Mouse (Mus musculus): ENCODE measurements around the gene Map10. TPM values are rescaled to one million over a fixed set of nuclear protein-coding genes. Genes with fewer than 3 reads are reported as not detected.

Gene Map10
- polyA plus RNA-seq, 1 experiment from 2014 or later: 0.69 TPM

- no peaks in the 10 kb centered on the region for H3K4me1 ChIP-seq (replicated peaks)
- ATAC-seq (ENCODE audit: insufficient read depth): no peak
- no peaks in the 10 kb centered on the region for H3K9me3 ChIP-seq (replicated peaks)
- no peaks in the 10 kb centered on the region for H3K36me3 ChIP-seq (replicated peaks)
- H3K4me2 ChIP-seq: no peak overlapping the region
- no peaks in the 10 kb centered on the region for H3K27me3 ChIP-seq
- H3K4me3 ChIP-seq (replicated peaks): no peak overlapping the region
- no peak overlapping the region for H3K9ac ChIP-seq
- no peak overlapping the region for H3K27ac ChIP-seq (replicated peaks)
- WGBS (ENCODE audit: insufficient replicate concordance): 50% methylated on average over 3 of the region's 3 CpGs
Measured at GRCm38 (mm10) chr8:125690961-125691360, 21.3 kb downstream of the Map10 start.

GRCm38 (mm10) chr8:125692447-125692846, 22.8 kb downstream of the Map10 start:
- Histone ChIP-seq H3K27me3 (no peaks in the 10 kb centered on the region), H3K4me3 (replicated peaks) (no peak overlapping the region), H3K27ac (replicated peaks) (no peak overlapping the region), H3K4me2 (no peak overlapping the region), H3K4me1 (replicated peaks) (no peaks in the 10 kb centered on the region), H3K9me3 (replicated peaks) (no peaks in the 10 kb centered on the region), H3K9ac (no peak overlapping the region), H3K36me3 (replicated peaks) (no peaks in the 10 kb centered on the region)
- no peak for ATAC-seq (ENCODE audit: insufficient read depth)
- WGBS (ENCODE audit: insufficient replicate concordance): 53% methylated on average over 5 of the region's 5 CpGs

GRCm38 (mm10) chr8:125693197-125693596, 23.6 kb downstream of the Map10 start:
- Histone ChIP-seq H3K9me3 (replicated peaks) (no peaks in the 10 kb centered on the region), H3K4me1 (replicated peaks) (no peaks in the 10 kb centered on the region), H3K27me3 (no peaks in the 10 kb centered on the region), H3K27ac (replicated peaks) (no peak overlapping the region), H3K36me3 (replicated peaks) (no peaks in the 10 kb centered on the region), H3K9ac (no peak overlapping the region), H3K4me3 (replicated peaks) (no peak overlapping the region), H3K4me2 (no peak overlapping the region)
- ATAC-seq (ENCODE audit: insufficient read depth): no peak
- 69% methylated on average over 3 of the region's 3 CpGs for WGBS (ENCODE audit: insufficient replicate concordance)

GRCm38 (mm10) chr8:125695951-125696350, 26.3 kb downstream of the Map10 start:
- H3K36me3 ChIP-seq (replicated peaks): no peaks in the 10 kb centered on the region
- ATAC-seq (ENCODE audit: insufficient read depth): no peak
- H3K4me1 ChIP-seq (replicated peaks): no peaks in the 10 kb centered on the region
- H3K9me3 ChIP-seq (replicated peaks): no peaks in the 10 kb centered on the region
- H3K4me3 ChIP-seq (replicated peaks): no peak overlapping the region
- no peaks in the 10 kb centered on the region for H3K27me3 ChIP-seq
- no peak overlapping the region for H3K4me2 ChIP-seq
- H3K9ac ChIP-seq: no peak overlapping the region
- 74% methylated on average over 6 of the region's 6 CpGs for WGBS (ENCODE audit: insufficient replicate concordance)
- no peak overlapping the region for H3K27ac ChIP-seq (replicated peaks)

- ATAC-seq (ENCODE audit: insufficient read depth): no peak
- WGBS (ENCODE audit: insufficient replicate concordance): 54% methylated on average over 6 of the region's 6 CpGs
- H3K4me2 ChIP-seq: no peak overlapping the region
Measured at GRCm38 (mm10) chr8:125699391-125700025, 29.9 kb downstream of the Map10 start.

GRCm38 (mm10) chr8:125700407-125700806, 30.8 kb downstream of the Map10 start:
- no peak overlapping the region for H3K4me2 ChIP-seq
- no peaks in the 10 kb centered on the region for H3K4me1 ChIP-seq (replicated peaks)
- WGBS (ENCODE audit: insufficient replicate concordance): 73% methylated on average over 7 of the region's 7 CpGs
- H3K9ac ChIP-seq: no peak overlapping the region
- ATAC-seq (ENCODE audit: insufficient read depth): no peak
- no peak overlapping the region for H3K4me3 ChIP-seq (replicated peaks)
- H3K36me3 ChIP-seq (replicated peaks): no peaks in the 10 kb centered on the region
- H3K9me3 ChIP-seq (replicated peaks): no peaks in the 10 kb centered on the region
- no peaks in the 10 kb centered on the region for H3K27me3 ChIP-seq
- H3K27ac ChIP-seq (replicated peaks): no peak overlapping the region

More at GRCm38 (mm10) chr8:125699391-125700025, 29.9 kb downstream of the Map10 start:
- Histone ChIP-seq H3K4me3 (replicated peaks) (no peak overlapping the region), H3K9ac (no peak overlapping the region), H3K4me1 (replicated peaks) (no peaks in the 10 kb centered on the region), H3K36me3 (replicated peaks) (no peaks in the 10 kb centered on the region), H3K9me3 (replicated peaks) (no peaks in the 10 kb centered on the region), H3K27me3 (no peaks in the 10 kb centered on the region), H3K27ac (replicated peaks) (no peak overlapping the region)

GRCm38 (mm10) chr8:125702868-125703473, 33.4 kb downstream of the Map10 start:
- Histone ChIP-seq H3K27me3 (no peaks in the 10 kb centered on the region), H3K9ac (no peak overlapping the region), H3K4me3 (replicated peaks) (no peak overlapping the region), H3K27ac (replicated peaks) (no peak overlapping the region), H3K9me3 (replicated peaks) (no peaks in the 10 kb centered on the region), H3K4me1 (replicated peaks) (no peaks in the 10 kb centered on the region), H3K36me3 (replicated peaks) (no peaks in the 10 kb centered on the region), H3K4me2 (no peak overlapping the region)
- no peak for ATAC-seq (ENCODE audit: insufficient read depth)
- 65% methylated on average over 15 of the region's 15 CpGs for WGBS (ENCODE audit: insufficient replicate concordance)

- Histone ChIP-seq H3K9me3 (replicated peaks) (no peaks in the 10 kb centered on the region), H3K4me3 (replicated peaks) (no peak overlapping the region), H3K27ac (replicated peaks) (no peak overlapping the region), H3K36me3 (replicated peaks) (no peaks in the 10 kb centered on the region), H3K9ac (no peak overlapping the region), H3K27me3 (no peaks in the 10 kb centered on the region), H3K4me2 (no peak overlapping the region), H3K4me1 (replicated peaks) (0 out of 2 replicates have a peak, but pooled peaks cover 3% of the 10 kb centered on the region)
- no peak for ATAC-seq (ENCODE audit: insufficient read depth)
- WGBS (ENCODE audit: insufficient replicate concordance): 70% methylated on average over 6 of the region's 6 CpGs
Measured at GRCm38 (mm10) chr8:125704434-125704833, 34.8 kb downstream of the Map10 start.

- Histone ChIP-seq H3K36me3 (replicated peaks) (no peaks in the 10 kb centered on the region), H3K4me2 (no peak overlapping the region), H3K27me3 (no peaks in the 10 kb centered on the region), H3K4me1 (replicated peaks) (peaks cover 5% of the 10 kb centered on the region), H3K4me3 (replicated peaks) (no peak overlapping the region), H3K9me3 (replicated peaks) (no peaks in the 10 kb centered on the region), H3K27ac (replicated peaks) (no peak overlapping the region), H3K9ac (no peak overlapping the region)
- no peak for ATAC-seq (ENCODE audit: insufficient read depth)
- 70% methylated on average over 7 of the region's 7 CpGs for WGBS (ENCODE audit: insufficient replicate concordance)
Measured at GRCm38 (mm10) chr8:125705816-125706215, 36.2 kb downstream of the Map10 start.

- Histone ChIP-seq H3K4me2 (no peak overlapping the region), H3K4me3 (replicated peaks) (no peak overlapping the region), H3K4me1 (replicated peaks) (peaks cover 21% of the 10 kb centered on the region), H3K36me3 (replicated peaks) (no peaks in the 10 kb centered on the region), H3K27ac (replicated peaks) (no peak overlapping the region), H3K9me3 (replicated peaks) (no peaks in the 10 kb centered on the region), H3K9ac (no peak overlapping the region), H3K27me3 (no peaks in the 10 kb centered on the region)
- WGBS (ENCODE audit: insufficient replicate concordance): 71% methylated on average over 5 of the region's 5 CpGs
- ATAC-seq (ENCODE audit: insufficient read depth): no peak
Measured at GRCm38 (mm10) chr8:125709171-125709570, 39.6 kb downstream of the Map10 start.

- Histone ChIP-seq H3K4me2 (no peak overlapping the region), H3K27ac (replicated peaks) (0 out of 2 replicates have a peak overlapping the region, but pooled peaks have one; percentile 29), H3K4me1 (replicated peaks) (peaks cover 21% of the 10 kb centered on the region), H3K27me3 (no peaks in the 10 kb centered on the region; the same call in 1 of the 2 replicates), H3K9me3 (replicated peaks) (no peaks in the 10 kb centered on the region), H3K36me3 (replicated peaks) (no peaks in the 10 kb centered on the region), H3K4me3 (replicated peaks) (no peak overlapping the region), H3K9ac (no peak overlapping the region)
- WGBS (ENCODE audit: insufficient replicate concordance): 21% methylated on average over 5 of the region's 5 CpGs
- peak; percentile 97 for ATAC-seq (ENCODE audit: insufficient read depth)
Measured at GRCm38 (mm10) chr8:125711514-125711913, 41.9 kb downstream of the Map10 start.
